Mouse (Mus musculus): ENCODE measurements around the gene 4933428M09Rik.
"Not testable (repeated sequence)": the region's sequence is repeated elsewhere in the genome, so short reads cannot be mapped to it uniquely, and the experiment has no call there.

The 4933428M09Rik gene

GRCm38 (mm10) chrX:139178928-139179327 lies at the start of gene 4933428M09Rik:
Gene 4933428M09Rik, plus strand, starts transcription at chrX:139179228.
- no peak for DNase-seq (ENCODE audit: low read depth in 1 of 2, low spot score in 2 of 2)

- DNase-seq (ENCODE audit: low read depth in 1 of 2, low spot score in 2 of 2), result no peak
Observed at GRCm38 (mm10) chrX:139134031-139134430, 45.0 kb upstream of the 4933428M09Rik start.

GRCm38 (mm10) chrX:139191506-139191905 lies 12.5 kb downstream of the 4933428M09Rik start:
- DNase-seq (ENCODE audit: low read depth in 1 of 2, low spot score in 2 of 2), result not testable (repeated sequence)

- no peak for DNase-seq (ENCODE audit: low read depth in 1 of 2, low spot score in 2 of 2)
Observed at GRCm38 (mm10) chrX:139194572-139195279, 15.7 kb downstream of the 4933428M09Rik start.

GRCm38 (mm10) chrX:139209191-139209828 lies 30.3 kb downstream of the 4933428M09Rik start:
- DNase-seq (ENCODE audit: low read depth in 1 of 2, low spot score in 2 of 2), result not testable (repeated sequence)

- no peak for DNase-seq (ENCODE audit: low read depth in 1 of 2, low spot score in 2 of 2)
Observed at GRCm38 (mm10) chrX:139209829-139210225, 30.8 kb downstream of the 4933428M09Rik start, which contains the start of gene Mum1l1. Gene Mum1l1, plus strand, starts transcription at chrX:139210042.

GRCm38 (mm10) chrX:139214765-139215164 lies 35.7 kb downstream of the 4933428M09Rik start:
- no peak for DNase-seq (ENCODE audit: low read depth in 1 of 2, low spot score in 2 of 2)

- DNase-seq (ENCODE audit: low read depth in 1 of 2, low spot score in 2 of 2), result no peak
Observed at GRCm38 (mm10) chrX:139216409-139216808, 37.4 kb downstream of the 4933428M09Rik start.

GRCm38 (mm10) chrX:139216991-139217593 lies 38.1 kb downstream of the 4933428M09Rik start:
- DNase-seq (ENCODE audit: low read depth in 1 of 2, low spot score in 2 of 2), result no peak

- DNase-seq (ENCODE audit: low read depth in 1 of 2, low spot score in 2 of 2), result no peak
Observed at GRCm38 (mm10) chrX:139217776-139218175, 38.7 kb downstream of the 4933428M09Rik start.

GRCm38 (mm10) chrX:139219017-139219416 lies 40.0 kb downstream of the 4933428M09Rik start:
- DNase-seq (ENCODE audit: low read depth in 1 of 2, low spot score in 2 of 2), result no peak

GRCm38 (mm10) chrX:139220830-139221229 lies 41.8 kb downstream of the 4933428M09Rik start:
- no peak for DNase-seq (ENCODE audit: low read depth in 1 of 2, low spot score in 2 of 2)

GRCm38 (mm10) chrX:139221893-139222292 lies 42.9 kb downstream of the 4933428M09Rik start:
- DNase-seq (ENCODE audit: low read depth in 1 of 2, low spot score in 2 of 2), result no peak
